In the genomic region with DNA sequence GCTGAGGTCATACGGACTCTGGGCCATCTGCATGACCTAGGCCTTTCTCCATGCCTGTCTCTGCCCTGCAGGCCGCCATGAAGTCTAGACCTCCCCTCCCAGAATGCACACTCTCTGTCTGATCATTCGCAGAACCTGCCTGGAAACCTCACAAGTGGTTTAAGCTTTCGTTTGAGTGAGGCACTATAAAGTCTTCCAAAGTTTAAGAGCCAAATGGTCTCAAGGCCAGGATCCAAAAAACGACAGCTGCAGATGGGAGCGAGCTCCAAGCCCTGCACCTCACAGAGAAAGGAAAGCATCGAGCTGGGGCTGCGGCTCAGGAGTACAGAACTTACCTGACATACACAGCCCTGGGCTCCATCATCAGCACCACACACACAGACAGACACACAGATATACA, we compare ENCODE assay signal across 23 mouse cellular contexts. TPM values are rescaled to one million over a fixed set of nuclear protein-coding genes. Genes with fewer than 3 reads are reported as not detected.
DNase-seq lines count a peak whose midpoint lies in the region; ATAC-seq and TF ChIP-seq lines count a peak whose summit lies in the region.
"Had no signal": no experiment of that assay in that cellular context is flagged by ENCODE, and none has a peak within 500 bp of the region (broad histone marks: within the 10 kb centered on the region; RNA-seq: fewer than 3 reads in every experiment).

No protein-coding gene starts in this region.

- WGBS in kidney, embryonic 14.5 days = 63% methylated on average over 8 of the region's 8 CpGs
- WGBS in stomach, embryonic 16.5 days = 67% methylated on average over 8 of the region's 8 CpGs
- WGBS in stomach, postnatal 0 days = 58% methylated on average over 8 of the region's 8 CpGs

- no peaks in the 10 kb centered on the region for H3K9me3 ChIP-seq in kidney, embryonic 14.5 days (ENCODE audit: control insufficient read depth, low read length)
- H3K9me3 ChIP-seq in stomach, embryonic 16.5 days (replicated peaks; ENCODE audit: control insufficient read depth, low read length) = no peaks in the 10 kb centered on the region
- no peaks in the 10 kb centered on the region for H3K9me3 ChIP-seq in stomach, postnatal 0 days (ENCODE audit: control insufficient read depth, low read length)
- H3K9me3 ChIP-seq: hindbrain, embryonic 15.5 days; limb, embryonic 15.5 days; midbrain, embryonic 10.5 days; neural tube, embryonic 13.5 days had no signal

- H3K9ac ChIP-seq in kidney, embryonic 14.5 days (ENCODE audit: low read depth, low read length) = no peak overlapping the region
- H3K9ac ChIP-seq in stomach, embryonic 16.5 days (ENCODE audit: low read length) = no peak overlapping the region
- no peak overlapping the region for H3K9ac ChIP-seq in stomach, postnatal 0 days (ENCODE audit: low read length)
- H3K9ac ChIP-seq: forebrain, postnatal 0 days; hindbrain, embryonic 15.5 days; limb, embryonic 15.5 days; liver, embryonic 14.5 days; lung, embryonic 14.5 days; neural tube, embryonic 13.5 days had no signal

- no peaks in the 10 kb centered on the region for H3K36me3 ChIP-seq in kidney, embryonic 14.5 days (ENCODE audit: control insufficient read depth, insufficient read depth, low read length)
- no peaks in the 10 kb centered on the region for H3K36me3 ChIP-seq in stomach, embryonic 16.5 days (ENCODE audit: control insufficient read depth, insufficient read depth, low read length)
- no peaks in the 10 kb centered on the region for H3K36me3 ChIP-seq in stomach, postnatal 0 days (ENCODE audit: control insufficient read depth, insufficient read depth, low read length)
- H3K36me3 ChIP-seq: hindbrain, embryonic 15.5 days; limb, embryonic 15.5 days; midbrain, embryonic 10.5 days had no signal

- peak; percentile 32 for DNase-seq in gastrocnemius, adult 18-20 months (ENCODE audit: low spot score)
- DNase-seq in gastrocnemius, adult 8-10 months (ENCODE audit: low spot score in 2 of 2) = no peak
- peak; percentile 45 for DNase-seq in kidney, postnatal 10 days
- no peak for DNase-seq in stomach, postnatal 0 days (ENCODE audit: low spot score)
- DNase-seq: adrenal gland, postnatal 25 days; cerebellum, adult 9-10 months; forebrain, postnatal 0 days; kidney, adult 2 months; kidney, postnatal 14 days; lung, embryonic 14.5 days; lung, postnatal 4 days; retina, postnatal 1 day had no signal

- no peak for TF ChIP-seq CTCF in stomach, postnatal 0 days (IDR thresholded peaks at IDR 0.05; ENCODE audit: low read depth)

- no peaks in the 10 kb centered on the region for H3K4me1 ChIP-seq in kidney, embryonic 14.5 days (ENCODE audit: control insufficient read depth, insufficient read depth, low read length)
- H3K4me1 ChIP-seq in stomach, embryonic 16.5 days (ENCODE audit: control insufficient read depth, insufficient read depth, low read length) = no peaks in the 10 kb centered on the region
- no peaks in the 10 kb centered on the region for H3K4me1 ChIP-seq in stomach, postnatal 0 days (replicated peaks; ENCODE audit: control insufficient read depth, insufficient read depth)
- H3K4me1 ChIP-seq: hindbrain, embryonic 15.5 days; limb, embryonic 15.5 days; midbrain, embryonic 10.5 days; neural tube, embryonic 13.5 days had no signal

- H3K4me3 ChIP-seq in kidney, embryonic 14.5 days (ENCODE audit: low read length) = no peak overlapping the region
- no peak overlapping the region for H3K4me3 ChIP-seq in stomach, embryonic 16.5 days (replicated peaks; ENCODE audit: low read length)
- H3K4me3 ChIP-seq in stomach, postnatal 0 days (ENCODE audit: low read depth, low read length) = no peak overlapping the region
- H3K4me3 ChIP-seq: hindbrain, embryonic 15.5 days; layer of hippocampus, adult 2 months; limb, embryonic 15.5 days; midbrain, embryonic 10.5 days; myocyte; neural tube, embryonic 13.5 days had no signal

- no peaks in the 10 kb centered on the region for H3K27me3 ChIP-seq in kidney, embryonic 14.5 days (ENCODE audit: control insufficient read depth, insufficient read depth, low read length)
- H3K27me3 ChIP-seq in stomach, embryonic 16.5 days (ENCODE audit: control insufficient read depth, insufficient read depth, low read length) = no peaks in the 10 kb centered on the region
- H3K27me3 ChIP-seq in stomach, postnatal 0 days (ENCODE audit: control insufficient read depth, insufficient read depth, low read length) = no peaks in the 10 kb centered on the region
- H3K27me3 ChIP-seq: hindbrain, embryonic 15.5 days; limb, embryonic 15.5 days; neural tube, embryonic 13.5 days had no signal

- no peak overlapping the region for H3K27ac ChIP-seq in kidney, embryonic 14.5 days (ENCODE audit: low read depth, low read length)
- no peak overlapping the region for H3K27ac ChIP-seq in stomach, embryonic 16.5 days (ENCODE audit: low read length)
- H3K27ac ChIP-seq in stomach, postnatal 0 days (replicated peaks) = no peak overlapping the region
- H3K27ac ChIP-seq: hindbrain, embryonic 15.5 days; limb, embryonic 15.5 days; liver, embryonic 14.5 days; midbrain, embryonic 10.5 days; neural tube, embryonic 13.5 days had no signal

- no peak overlapping the region for H3K4me2 ChIP-seq in kidney, embryonic 14.5 days (replicated peaks; ENCODE audit: low read depth, low read length)
- H3K4me2 ChIP-seq in stomach, embryonic 16.5 days (ENCODE audit: low read depth, low read length) = no peak overlapping the region
- no peak overlapping the region for H3K4me2 ChIP-seq in stomach, postnatal 0 days (replicated peaks; ENCODE audit: low read depth)
- H3K4me2 ChIP-seq: hindbrain, embryonic 15.5 days; limb, embryonic 15.5 days; lung, embryonic 14.5 days; neural tube, embryonic 13.5 days had no signal

- TF ChIP-seq EP300 in stomach, postnatal 0 days (optimal IDR thresholded peaks at IDR 0.05) = no peak

- ATAC-seq in kidney, embryonic 14.5 days (ENCODE audit: low FRiP score, low TSS enrichment) = no peak
- ATAC-seq in stomach, embryonic 16.5 days (ENCODE audit: insufficient read depth, low FRiP score) = peak; percentile 37; the same call in 1 of the 2 replicates
- ATAC-seq in stomach, postnatal 0 days (ENCODE audit: low FRiP score, low TSS enrichment) = no peak
- ATAC-seq in CD4-positive, CD25-positive, alpha-beta regulatory T cell, adult 4 months = no peak
- ATAC-seq: forebrain, postnatal 0 days; midbrain, embryonic 16.5 days had no signal

RNA-seq across cellular contexts. Expression of a gene that starts 16.4 kb away (rescaled TPM):
- 1 to 10 TPM; 3.8 to 4.9 TPM for total RNA-seq in gastrocnemius, adult 18-20 months (2021)
- total RNA-seq in gastrocnemius, adult 8-10 months (2022) = 1 to 10 TPM; 3.4 to 6.1 (median 4.1) TPM
- 12.5 and 16.0 TPM in 2 replicates for polyA plus RNA-seq in kidney, embryonic 14.5 days (2014; fragmentation: Nextera tagmentation; extraction: Ambion mirVana)
- 15.5 and 18.0 TPM in 2 replicates for polyA plus RNA-seq in stomach, embryonic 16.5 days (2015; fragmentation: Nextera tagmentation; extraction: Ambion mirVana)
- 9.4 and 10.3 TPM in 2 replicates for polyA plus RNA-seq in stomach, postnatal 0 days (2015; fragmentation: Nextera tagmentation; extraction: Ambion mirVana)
- 10 to 100 TPM; 54.7 to 96.4 TPM for polyA plus RNA-seq in CD4-positive, CD25-positive, alpha-beta regulatory T cell, adult 4 months (2017; shearing (Covaris generic))

RNA-seq across cellular contexts. Expression of a gene that starts 16.5 kb away (rescaled TPM):
- total RNA-seq in gastrocnemius, adult 18-20 months (2021) = 1 to 10 TPM; 4.2 to 4.4 TPM
- 1 to 10 TPM; 4.1 to 5.7 (median 4.2) TPM for total RNA-seq in gastrocnemius, adult 8-10 months (2022)
- polyA plus RNA-seq in kidney, embryonic 14.5 days (2014; fragmentation: Nextera tagmentation; extraction: Ambion mirVana) = 32.2 and 40.0 TPM in 2 replicates
- polyA plus RNA-seq in stomach, embryonic 16.5 days (2015; fragmentation: Nextera tagmentation; extraction: Ambion mirVana) = 25.0 and 26.3 TPM in 2 replicates
- polyA plus RNA-seq in stomach, postnatal 0 days (2015; fragmentation: Nextera tagmentation; extraction: Ambion mirVana) = 8.5 and 9.2 TPM in 2 replicates
- polyA plus RNA-seq in CD4-positive, CD25-positive, alpha-beta regulatory T cell, adult 4 months (2017; shearing (Covaris generic)) = 10 to 100 TPM; 26.1 to 58.9 TPM

RNA-seq across cellular contexts. Expression of a gene that starts 18.1 kb away (rescaled TPM):
- total RNA-seq in gastrocnemius, adult 18-20 months (2021) = under 1 TPM; 0.55 to 0.64 TPM
- 1 to 10 TPM in 1 of 4 experiments, under 1 TPM in 3; 0.32 to 1.0 (median 0.45) TPM for total RNA-seq in gastrocnemius, adult 8-10 months (2022)
- 5.6 and 6.6 TPM in 2 replicates for polyA plus RNA-seq in kidney, embryonic 14.5 days (2014; fragmentation: Nextera tagmentation; extraction: Ambion mirVana)
- polyA plus RNA-seq in stomach, embryonic 16.5 days (2015; fragmentation: Nextera tagmentation; extraction: Ambion mirVana) = 8.4 and 8.6 TPM in 2 replicates
- 6.7 and 7.2 TPM in 2 replicates for polyA plus RNA-seq in stomach, postnatal 0 days (2015; fragmentation: Nextera tagmentation; extraction: Ambion mirVana)
- 10 to 100 TPM; 42.9 to 80.7 TPM for polyA plus RNA-seq in CD4-positive, CD25-positive, alpha-beta regulatory T cell, adult 4 months (2017; shearing (Covaris generic))

RNA-seq across cellular contexts. Expression of a gene that starts 35.9 kb away (rescaled TPM):
- total RNA-seq in gastrocnemius, adult 18-20 months (2021) = 10 to 100 TPM; 65.1 to 72.1 TPM
- total RNA-seq in gastrocnemius, adult 8-10 months (2022) = 10 to 100 TPM; 60.0 to 72.5 (median 60.7) TPM
- polyA plus RNA-seq in kidney, embryonic 14.5 days (2014; fragmentation: Nextera tagmentation; extraction: Ambion mirVana) = 270 and 326 TPM in 2 replicates
- 198 and 202 TPM in 2 replicates for polyA plus RNA-seq in stomach, embryonic 16.5 days (2015; fragmentation: Nextera tagmentation; extraction: Ambion mirVana)
- polyA plus RNA-seq in stomach, postnatal 0 days (2015; fragmentation: Nextera tagmentation; extraction: Ambion mirVana) = 171 TPM in 2 replicates
- polyA plus RNA-seq in CD4-positive, CD25-positive, alpha-beta regulatory T cell, adult 4 months (2017; shearing (Covaris generic)) = 100 to 1,000 TPM; 119 to 120 TPM

RNA-seq across cellular contexts. Expression of a gene that starts 46.4 kb away (rescaled TPM):
- total RNA-seq in gastrocnemius, adult 18-20 months (2021) = 10 to 100 TPM; 19.4 to 23.8 TPM
- 10 to 100 TPM; 17.0 to 18.9 (median 17.6) TPM for total RNA-seq in gastrocnemius, adult 8-10 months (2022)
- 57.5 and 64.5 TPM in 2 replicates for polyA plus RNA-seq in kidney, embryonic 14.5 days (2014; fragmentation: Nextera tagmentation; extraction: Ambion mirVana)
- polyA plus RNA-seq in stomach, embryonic 16.5 days (2015; fragmentation: Nextera tagmentation; extraction: Ambion mirVana) = 44.5 and 45.3 TPM in 2 replicates
- polyA plus RNA-seq in stomach, postnatal 0 days (2015; fragmentation: Nextera tagmentation; extraction: Ambion mirVana) = 30.6 and 34.1 TPM in 2 replicates
- polyA plus RNA-seq in CD4-positive, CD25-positive, alpha-beta regulatory T cell, adult 4 months (2017; shearing (Covaris generic)) = 10 to 100 TPM; 31.0 to 49.0 TPM

Comparison
In these comparisons a context has a peak if more than half of its experiments do, and no peak if none do; other contexts are left out.
1. DNase-seq: peak in gastrocnemius, adult 18-20 months (single experiment) and kidney, postnatal 10 days (single experiment); none in gastrocnemius, adult 8-10 months (0 of 2) and stomach, postnatal 0 days (single experiment).